Mouse (Mus musculus): ENCODE measurements around the gene Agap3. TPM values are rescaled to one million over a fixed set of nuclear protein-coding genes. Genes with fewer than 3 reads are reported as not detected.

The Agap3 gene
- total RNA-seq (2021), result 10 to 100 TPM; 59.6 to 63.2 TPM
- long read RNA-seq, experiment 1, transcript Agap3-204 (9 exons, 1,061 nt), result major isoform, 9 of 35 reads
- long read RNA-seq, experiment 1, partial matches to known transcripts, result 12 of 35 reads
- long read RNA-seq, experiment 1, other reads (novel, unspliced or antisense), result 14 of 35 reads
- long read RNA-seq, experiment 2, transcript Agap3-204 (9 exons, 1,061 nt), result major isoform, 16 of 50 reads
- long read RNA-seq, experiment 2, partial matches to known transcripts, result 15 of 50 reads
- long read RNA-seq, experiment 2, other reads (novel, unspliced or antisense), result 19 of 50 reads

DNA sequence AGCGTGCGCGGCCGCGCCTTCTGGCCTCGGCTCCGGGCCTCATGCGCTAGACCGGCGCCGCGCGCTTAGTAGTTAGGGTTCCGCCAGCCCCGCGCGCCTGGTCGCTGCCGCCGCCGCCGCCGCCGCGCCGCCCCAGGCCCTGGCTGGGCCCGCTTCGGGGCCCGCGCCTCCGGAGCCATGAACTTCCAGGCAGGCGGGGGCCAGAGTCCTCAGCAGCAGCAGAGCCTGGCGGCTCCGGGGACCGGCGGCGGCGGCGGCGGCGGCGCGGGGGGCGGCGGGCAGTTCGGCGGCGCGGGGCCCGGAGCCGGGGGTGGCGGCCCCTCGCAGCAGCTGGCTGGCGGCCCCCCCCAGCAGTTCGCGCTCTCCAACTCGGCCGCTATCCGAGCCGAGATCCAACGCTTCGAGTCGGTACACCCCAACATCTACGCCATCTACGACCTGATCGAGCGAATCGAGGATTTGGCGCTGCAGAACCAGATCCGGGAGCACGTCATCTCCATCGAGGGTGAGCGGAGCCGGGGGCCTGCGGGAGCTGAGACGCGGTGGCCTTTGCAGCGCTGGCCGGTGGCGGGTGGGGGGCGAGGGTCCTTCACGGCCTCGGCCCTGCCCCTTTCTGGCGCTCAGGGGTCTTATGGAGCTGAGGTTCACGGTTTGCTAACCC is at the start of gene Agap3:
Gene Agap3, plus strand, starts transcription at position 148 of the 661 bp plus-strand sequence.
- DNase-seq, result peak in 1 of 2 experiments; percentile 40
- intact Hi-C loops (cut with DNase I), result no loop called here

DNA sequence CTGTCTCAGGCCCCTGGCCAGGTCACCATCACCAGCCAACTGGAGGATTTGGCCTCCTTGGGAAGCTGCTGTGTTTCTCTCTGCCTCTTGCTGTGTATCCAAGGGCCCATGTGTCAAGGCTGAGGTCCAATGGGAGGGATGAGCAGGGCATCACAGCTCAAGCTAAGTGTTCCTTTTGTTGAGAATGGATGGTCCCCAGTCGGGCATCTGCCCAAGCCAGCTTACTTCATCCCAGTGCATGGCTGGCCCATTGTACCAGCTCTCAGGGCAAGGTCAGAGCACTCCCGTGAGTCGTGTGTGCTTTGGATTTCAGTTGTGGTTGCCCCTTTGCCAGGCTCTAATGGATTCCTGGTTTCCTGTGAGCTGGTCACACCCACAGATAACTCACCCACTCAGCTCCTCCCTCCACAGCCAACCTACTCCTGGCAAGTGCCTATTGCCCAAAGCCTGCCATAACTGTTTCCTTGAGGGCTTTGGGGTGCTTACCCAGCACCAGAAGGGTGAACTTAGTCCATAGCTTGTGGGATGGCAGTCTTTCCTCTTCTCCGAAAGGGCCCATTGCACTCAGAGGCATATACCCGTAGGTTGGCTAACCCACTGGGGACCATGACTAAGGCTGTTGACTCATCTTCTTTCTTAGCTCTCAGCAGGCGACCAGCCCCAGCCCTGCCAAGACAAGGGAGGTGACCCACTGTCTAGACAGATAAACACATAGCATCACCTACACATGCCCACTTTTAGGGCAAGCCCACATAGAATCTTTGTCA is 47.2 kb upstream of the Agap3 start:
- intact Hi-C loops (cut with DNase I), result no loop called here

DNA sequence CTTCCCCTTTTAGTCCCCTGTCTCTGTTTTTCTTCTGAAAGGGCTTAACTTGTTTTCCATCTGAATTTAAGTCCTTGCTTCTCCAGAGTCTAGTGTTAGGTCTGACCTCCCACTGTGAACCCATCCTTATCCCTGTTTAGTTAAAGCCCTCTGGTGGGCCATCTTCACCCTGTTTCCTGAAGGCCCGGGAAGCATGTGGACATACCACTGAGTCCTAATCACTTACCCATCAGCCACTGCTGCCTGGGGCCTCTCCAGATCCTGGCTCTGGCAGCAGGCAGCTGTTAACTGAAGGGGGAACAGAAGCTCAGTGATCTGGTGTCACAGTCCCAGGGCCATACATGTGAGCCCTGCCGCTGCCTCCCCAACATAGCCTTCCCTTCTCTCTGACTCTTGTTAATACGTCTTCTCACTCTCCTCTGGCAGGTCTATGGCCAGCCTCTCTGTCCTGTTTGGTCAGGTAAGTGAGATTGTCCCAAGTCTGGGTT is 46.5 kb upstream of the Agap3 start:
- no peak for DNase-seq
- intact Hi-C loops (cut with DNase I), result no loop called here

More for the DNA sequence above, 47.2 kb upstream of the Agap3 start:
- DNase-seq, result no peak

DNA sequence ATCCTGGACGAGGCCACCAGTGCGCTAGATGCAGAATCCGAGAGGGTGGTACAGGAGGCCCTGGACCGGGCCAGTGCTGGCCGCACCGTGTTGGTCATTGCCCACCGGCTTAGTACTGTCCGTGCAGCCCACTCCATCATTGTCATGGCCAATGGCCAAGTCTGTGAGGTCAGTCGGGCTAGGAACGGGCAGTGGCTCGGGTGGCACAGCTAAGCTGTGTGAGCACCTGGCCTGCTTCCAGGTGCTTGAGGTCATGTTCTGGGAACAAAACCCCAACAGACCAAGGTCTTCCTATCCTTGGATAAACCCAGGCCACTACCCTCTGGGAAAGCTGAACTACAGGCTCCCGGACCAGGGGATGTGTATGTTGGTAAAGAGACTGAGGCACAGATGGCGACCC is 43.3 kb upstream of the Agap3 start:
- intact Hi-C loops (cut with DNase I), result no loop called here
- DNase-seq, result no peak

DNA sequence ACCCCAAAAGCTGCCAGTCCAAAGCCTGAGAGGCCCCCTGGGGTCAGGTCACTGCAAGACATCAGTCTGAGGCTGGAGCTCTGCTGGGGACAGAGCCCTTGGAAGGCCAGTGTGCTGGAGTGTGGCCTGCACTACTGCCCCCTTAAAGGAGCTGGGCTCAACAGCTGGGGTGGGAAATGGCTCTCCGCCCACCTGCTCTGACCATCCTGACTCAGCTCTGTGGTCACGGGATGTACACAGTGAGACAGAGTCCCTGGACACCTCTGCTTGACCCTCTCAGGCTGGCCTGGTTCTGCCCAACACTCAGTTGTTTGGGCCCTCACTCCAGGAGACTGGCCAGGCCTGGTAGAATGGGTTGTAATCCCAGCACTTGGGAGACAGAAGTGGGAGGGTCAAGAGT is 42.5 kb upstream of the Agap3 start:
- intact Hi-C loops (cut with DNase I), result no loop called here

DNA sequence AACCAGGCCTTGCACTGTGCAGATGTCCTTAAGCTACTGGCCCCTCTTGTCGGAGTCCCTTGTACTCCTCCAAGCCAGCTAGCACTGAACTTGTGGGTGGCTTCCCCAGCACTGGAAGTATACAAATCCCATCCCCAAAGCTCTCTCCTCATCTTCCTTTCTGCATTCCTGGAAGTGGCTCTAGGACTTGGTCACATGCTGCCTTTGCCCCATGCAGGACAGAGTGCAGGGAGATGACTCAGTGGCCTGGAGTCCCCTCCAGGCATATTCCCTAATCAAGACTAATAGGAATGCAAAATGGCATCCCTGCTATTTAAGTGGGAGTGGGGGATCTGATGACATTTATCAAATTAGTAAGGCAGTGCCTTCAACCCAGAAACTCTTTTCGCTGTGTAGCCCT is 39.9 kb upstream of the Agap3 start:
- DNase-seq, result no peak
- intact Hi-C loops (cut with DNase I), result no loop called here

More for the DNA sequence above, 42.5 kb upstream of the Agap3 start:
- DNase-seq, result no peak

DNA sequence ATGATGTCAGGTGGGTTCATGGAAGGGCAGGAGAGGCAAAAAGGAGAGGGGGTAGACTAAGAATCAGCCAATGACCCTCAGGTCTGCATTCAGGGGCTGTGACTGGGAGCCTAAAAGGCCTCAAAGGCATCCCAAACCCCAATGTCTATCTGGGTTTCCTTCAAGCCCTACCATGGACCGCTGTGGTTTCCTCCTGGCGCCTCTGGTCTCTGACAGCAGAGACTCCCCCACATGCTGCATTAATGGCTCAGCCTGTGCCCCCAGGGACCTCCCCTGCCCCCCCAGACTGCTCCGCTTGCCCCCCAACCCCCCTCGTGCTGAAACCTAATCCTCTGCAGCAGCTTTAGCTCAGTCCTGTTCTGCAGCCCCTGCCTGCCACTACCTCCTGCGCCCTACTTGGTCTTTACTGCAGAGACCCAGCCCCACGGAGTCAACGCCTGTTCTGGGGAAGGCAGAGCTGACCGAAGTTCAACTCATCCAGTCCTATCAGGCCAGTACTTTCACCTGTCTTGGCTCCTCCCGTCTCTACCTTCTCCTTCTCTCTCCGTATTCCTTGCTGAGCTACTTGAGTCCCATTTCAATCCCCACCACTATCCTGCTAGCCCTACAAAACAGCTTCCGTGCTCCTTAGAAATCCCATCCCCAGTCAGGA is 38.8 kb upstream of the Agap3 start, which contains the start of gene Asic3:
Gene Asic3, plus strand, starts transcription at position 351 of the 652 bp plus-strand sequence.
- intact Hi-C loops (cut with DNase I), result no loop called here

DNA sequence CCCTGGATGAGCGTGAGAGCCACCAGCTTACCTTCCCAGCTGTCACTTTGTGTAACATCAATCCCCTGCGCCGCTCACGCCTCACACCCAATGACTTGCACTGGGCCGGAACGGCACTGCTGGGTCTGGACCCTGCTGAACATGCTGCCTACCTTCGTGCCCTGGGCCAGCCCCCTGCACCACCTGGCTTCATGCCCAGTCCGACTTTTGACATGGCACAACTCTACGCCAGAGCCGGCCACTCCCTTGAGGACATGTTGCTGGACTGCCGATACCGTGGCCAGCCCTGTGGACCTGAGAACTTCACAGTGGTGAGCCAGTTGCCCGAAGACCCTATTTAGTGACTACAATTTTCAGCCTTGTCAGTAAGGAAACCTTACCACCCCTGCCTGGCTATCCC is 38.0 kb upstream of the Agap3 start:
- intact Hi-C loops (cut with DNase I), result no loop called here

More for the DNA sequence above, 38.8 kb upstream of the Agap3 start, which contains the start of gene Asic3:
- DNase-seq, result no peak

DNA sequence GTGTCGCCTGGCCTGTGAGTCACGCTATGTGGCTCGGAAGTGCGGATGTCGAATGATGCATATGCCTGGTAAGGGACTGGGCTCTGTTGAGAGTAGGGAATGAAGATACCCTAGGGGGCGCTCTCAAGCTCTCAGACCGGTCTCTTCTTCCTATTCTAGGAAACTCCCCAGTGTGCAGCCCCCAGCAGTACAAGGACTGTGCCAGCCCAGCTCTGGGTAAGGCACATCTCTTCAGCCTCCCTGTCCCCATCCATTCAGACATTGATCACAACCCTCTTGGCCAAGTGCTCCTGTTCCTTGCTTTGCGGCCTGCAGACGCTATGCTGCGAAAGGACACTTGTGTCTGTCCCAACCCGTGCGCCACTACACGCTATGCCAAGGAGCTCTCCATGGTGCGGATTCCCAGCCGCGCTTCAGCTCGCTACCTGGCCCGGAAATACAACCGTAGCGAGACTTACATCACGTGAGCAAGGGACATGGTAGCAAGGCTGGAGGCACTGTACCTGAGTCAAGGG is 35.7 kb upstream of the Agap3 start:
- DNase-seq, result peak; percentile 45 to 60
- intact Hi-C loops (cut with DNase I), result loop anchor here (1.0 kb wide), 1 partner anchor 54 kb away; no protein-coding TSS in a partner anchor

More for the DNA sequence above, 38.0 kb upstream of the Agap3 start:
- peak in 1 of 2 experiments; percentile 34 for DNase-seq

DNA sequence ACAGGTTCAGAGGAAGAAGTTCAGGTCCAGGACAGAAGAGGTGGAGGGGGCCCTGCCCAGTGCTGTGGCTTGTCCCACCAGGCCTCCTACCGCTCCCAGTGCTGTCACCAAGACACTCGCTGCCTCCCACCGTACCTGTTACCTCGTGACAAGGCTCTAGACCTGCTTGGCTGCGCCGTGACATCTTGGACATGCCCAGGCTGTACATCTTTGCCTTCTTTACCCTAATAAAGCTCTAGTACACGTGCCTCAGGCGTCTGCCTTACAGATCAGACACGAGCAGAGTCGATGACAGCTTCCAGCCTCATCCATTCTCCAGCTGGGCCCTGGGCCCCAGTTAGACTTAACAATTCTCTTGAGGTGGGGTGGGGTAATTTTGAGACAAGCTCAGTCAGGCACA is 34.4 kb upstream of the Agap3 start:
- DNase-seq, result no peak
- intact Hi-C loops (cut with DNase I), result no loop called here

DNA sequence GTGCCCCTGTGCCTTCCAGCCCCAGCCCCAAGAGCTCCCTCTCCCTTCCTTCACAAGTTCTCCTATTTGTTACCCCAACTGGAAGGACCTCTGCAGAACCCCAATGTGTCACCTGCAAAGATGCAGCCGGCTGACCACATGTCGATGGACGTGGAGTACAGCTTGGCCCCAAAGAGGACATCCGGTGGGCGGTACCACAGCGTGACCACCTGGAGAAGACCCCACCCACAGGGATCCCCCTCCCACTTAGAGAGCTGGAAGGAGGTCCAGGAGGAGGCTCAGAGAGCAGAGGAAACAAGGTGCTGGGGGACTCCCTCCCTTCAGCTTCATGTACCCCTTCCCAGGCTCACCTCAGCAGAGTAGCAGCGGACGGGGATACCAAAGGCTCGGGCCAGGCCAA is 31.6 kb upstream of the Agap3 start:
- DNase-seq, result no peak
- intact Hi-C loops (cut with DNase I), result no loop called here

DNA sequence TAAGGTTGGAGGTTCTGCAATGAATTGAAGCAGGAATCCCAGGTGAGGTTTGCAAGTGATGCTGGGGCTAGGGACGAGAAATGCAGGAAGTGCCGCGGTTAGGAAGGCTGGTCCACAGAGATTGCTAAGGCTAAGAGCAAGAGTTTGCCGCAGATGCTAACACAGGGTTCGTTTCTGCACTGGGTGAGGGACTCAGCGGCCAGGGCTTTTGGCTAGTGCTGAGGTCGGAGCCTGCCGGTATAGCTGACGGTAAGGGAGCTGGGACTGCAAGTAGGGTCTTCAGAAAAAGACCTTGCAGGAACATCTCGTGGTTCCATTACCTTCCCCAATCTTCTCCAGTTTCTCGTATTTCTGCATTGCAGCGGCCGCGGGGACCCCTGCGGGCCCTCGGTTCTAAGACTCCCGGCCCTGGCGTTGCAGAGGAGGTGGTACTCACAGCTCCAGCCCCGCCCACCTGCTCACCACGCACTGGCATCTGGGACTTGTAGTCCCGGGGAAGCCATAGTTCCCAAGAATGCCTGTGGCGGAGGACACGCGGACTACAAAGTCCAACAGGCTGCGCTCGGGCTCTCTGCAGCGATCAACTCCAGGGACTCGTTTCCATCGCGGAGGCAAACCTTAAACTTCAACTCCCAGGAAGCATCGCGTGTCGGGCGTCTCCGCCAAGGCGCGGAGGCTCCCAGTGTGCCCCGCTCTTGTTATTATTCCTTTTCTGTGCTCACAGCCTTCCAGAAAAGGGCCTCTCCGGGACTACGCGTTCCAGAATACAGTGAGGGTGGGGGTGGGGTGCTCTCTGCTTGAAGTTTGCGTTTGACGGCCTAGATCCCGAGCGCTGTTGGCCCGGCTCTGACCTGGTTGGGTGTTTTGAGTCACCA is 28.6 kb upstream of the Agap3 start, which contains the start of the genes Cdk5 and Slc4a2:
Gene Cdk5, minus strand, starts transcription at position 402 of the 875 bp plus-strand sequence.
Gene Slc4a2, plus strand, starts transcription at position 709 of the 875 bp plus-strand sequence.
- peak; percentile 95 to 98 for DNase-seq
- intact Hi-C loops (cut with DNase I), result no loop called here

DNA sequence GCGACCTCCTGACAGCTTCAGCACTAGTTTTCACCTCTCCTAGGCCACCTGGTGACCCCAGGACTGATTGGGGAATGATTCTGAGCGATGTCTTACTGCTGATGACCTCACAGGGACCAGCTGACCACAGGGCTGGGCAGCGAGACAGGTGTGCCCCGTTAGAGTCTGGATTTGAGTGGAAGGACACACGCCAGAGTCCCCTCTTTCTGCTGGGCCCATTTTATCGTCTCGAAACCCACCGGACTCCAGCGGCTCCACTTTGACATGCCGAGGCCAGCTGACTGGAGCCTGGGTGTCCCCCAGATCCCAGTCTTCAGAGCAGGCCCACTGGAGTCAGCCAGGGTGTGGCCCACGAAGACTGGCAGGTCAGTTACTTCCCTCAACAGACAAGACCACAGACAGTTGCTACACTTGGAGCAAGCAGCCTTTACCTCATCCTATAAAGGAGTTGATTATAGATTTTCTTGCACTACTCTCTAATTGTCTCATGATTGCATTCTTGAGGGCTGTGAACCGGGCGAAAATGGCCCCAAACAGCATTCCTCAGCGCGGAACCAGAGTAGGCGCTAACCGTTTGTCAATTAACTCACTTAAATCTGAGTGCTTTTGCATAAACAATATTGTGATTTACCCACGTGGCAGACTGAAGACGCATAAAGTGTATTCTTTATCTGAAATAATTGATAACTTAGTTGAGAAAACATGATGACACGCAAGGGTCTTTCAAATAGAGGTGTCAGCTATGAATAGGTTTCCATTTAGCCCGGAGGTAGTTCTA is 27.8 kb upstream of the Agap3 start:
- intact Hi-C loops (cut with DNase I), result no loop called here
- no peak for DNase-seq

DNA sequence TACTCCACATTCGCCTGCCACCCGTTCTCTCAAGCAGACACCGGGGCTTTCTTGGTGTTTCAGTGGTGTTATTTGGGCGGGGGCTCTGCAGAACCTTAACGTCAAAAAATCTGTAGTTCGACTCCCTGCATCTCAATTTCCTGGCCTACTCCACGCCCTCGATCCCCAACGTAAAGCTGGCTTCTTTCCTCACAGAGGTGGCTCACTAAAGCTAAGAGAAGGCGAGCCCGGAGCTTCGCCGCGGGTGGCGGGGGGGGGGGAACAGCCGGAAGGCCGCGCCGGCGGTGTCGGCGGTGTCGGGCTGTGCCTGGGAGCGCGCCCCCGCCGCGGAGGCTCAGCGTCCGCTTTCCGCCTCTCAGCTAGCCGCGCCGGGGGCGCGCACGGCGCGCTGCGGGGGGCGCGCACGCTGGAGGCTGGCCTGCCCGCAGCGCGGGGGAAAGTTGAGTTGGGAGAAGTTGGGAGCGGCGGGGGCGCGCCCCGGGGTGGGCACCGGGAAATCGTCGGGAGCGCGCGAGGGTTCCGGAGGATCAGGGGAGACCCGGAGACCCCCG is 27.0 kb upstream of the Agap3 start:
- intact Hi-C loops (cut with DNase I), result no loop called here
- DNase-seq, result peak; percentile 75 to 84

DNA sequence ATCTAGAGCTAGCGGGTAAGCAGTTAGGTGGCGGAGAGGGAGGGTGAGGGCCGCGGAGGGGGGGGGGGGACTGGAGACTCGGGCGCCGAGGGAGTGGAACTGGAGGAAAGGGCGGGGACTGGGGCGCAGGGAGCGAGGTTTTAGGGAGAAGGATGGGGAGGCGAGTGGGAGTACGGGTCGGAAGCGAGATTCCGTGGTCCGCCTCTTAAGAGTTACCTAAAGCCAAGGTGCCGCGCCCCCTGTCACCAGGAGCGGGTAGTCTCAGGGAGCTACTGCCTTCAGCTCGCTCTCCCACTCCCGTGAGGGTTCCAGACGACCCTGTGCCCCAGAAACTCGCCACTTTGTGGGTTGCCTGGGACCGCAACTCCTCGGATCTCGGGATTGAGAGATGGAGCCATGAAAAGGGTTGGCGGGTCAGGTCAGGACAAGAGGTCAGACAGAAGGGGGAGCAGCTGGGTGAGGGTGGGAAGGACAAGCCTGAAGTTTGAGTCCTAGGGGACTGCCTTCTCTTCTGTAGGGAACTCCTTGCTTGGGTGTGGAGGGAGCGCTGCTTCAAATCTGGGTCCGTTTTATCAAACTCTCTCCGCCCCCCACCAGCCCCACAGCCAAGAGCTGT is 26.4 kb upstream of the Agap3 start:
- intact Hi-C loops (cut with DNase I), result loop anchor here (2.0 kb wide), 1 partner anchor 17 kb away; no protein-coding TSS in a partner anchor

DNA sequence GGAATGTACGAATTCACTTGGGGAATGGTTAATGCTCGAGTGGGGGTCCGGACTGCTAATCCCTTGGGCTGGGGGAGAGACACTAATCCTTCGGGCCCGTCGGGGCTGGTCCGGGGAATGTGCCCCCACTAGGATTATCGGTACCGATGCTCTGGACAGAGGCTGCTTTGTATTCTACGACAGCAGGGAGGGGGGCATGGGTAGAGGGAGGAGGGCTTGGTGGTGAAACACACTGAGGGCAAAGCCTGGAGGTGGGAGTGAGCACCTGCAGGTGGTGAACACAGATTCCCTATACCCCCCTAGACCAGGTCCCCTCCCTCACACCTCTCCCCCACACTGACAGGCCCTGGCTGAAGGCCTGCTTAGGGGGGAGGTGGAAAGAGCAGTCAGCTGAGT is 25.9 kb upstream of the Agap3 start:
- no peak for DNase-seq
- intact Hi-C loops (cut with DNase I), result loop anchor here (2.0 kb wide), 1 partner anchor 17 kb away; no protein-coding TSS in a partner anchor

More for the DNA sequence above, 26.4 kb upstream of the Agap3 start:
- peak; percentile 31 to 41 for DNase-seq

DNA sequence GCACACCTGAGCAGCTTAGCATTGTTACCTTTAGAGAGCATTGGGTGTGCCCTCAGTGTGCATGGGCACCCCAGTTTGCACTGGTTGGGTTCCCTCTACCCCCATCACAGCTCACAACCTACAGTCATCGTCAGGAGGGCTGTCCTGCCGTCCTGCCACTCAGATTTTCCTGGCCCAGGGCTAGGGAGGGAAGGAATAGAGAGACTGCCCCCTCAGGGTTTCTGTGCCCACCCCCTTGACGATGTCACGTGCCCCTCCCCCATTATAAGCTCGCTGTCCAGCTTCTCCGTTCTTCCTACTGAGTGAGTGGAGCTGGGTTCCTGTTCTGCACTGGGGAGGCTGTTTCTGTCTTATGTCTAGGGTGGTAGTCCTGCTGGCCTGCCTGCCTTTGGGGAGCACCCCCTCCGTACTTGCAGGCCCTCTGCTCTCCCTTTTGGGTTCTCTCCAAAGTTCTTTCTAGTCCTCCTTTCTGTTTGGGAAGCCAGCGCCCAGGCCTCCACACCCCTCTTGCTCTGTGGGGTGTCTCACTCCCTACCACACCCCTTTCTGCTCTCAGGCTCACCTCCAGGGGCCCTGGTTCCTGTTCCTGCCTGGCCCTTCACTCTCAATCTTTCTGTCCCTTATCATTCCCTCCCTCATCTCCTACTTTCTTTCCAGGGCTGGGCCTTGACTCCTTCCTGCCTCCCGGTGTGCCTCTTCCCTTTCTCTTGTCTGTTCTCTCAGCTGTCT is 25.3 kb upstream of the Agap3 start:
- intact Hi-C loops (cut with DNase I), result loop anchor here (2.0 kb wide), 1 partner anchor 16 kb away; no protein-coding TSS in a partner anchor
- no peak for DNase-seq

Data from gastrocnemius, postnatal 36 days (tissue).